ENCODE assay signal across 8 mouse cellular contexts in the genomic region with DNA sequence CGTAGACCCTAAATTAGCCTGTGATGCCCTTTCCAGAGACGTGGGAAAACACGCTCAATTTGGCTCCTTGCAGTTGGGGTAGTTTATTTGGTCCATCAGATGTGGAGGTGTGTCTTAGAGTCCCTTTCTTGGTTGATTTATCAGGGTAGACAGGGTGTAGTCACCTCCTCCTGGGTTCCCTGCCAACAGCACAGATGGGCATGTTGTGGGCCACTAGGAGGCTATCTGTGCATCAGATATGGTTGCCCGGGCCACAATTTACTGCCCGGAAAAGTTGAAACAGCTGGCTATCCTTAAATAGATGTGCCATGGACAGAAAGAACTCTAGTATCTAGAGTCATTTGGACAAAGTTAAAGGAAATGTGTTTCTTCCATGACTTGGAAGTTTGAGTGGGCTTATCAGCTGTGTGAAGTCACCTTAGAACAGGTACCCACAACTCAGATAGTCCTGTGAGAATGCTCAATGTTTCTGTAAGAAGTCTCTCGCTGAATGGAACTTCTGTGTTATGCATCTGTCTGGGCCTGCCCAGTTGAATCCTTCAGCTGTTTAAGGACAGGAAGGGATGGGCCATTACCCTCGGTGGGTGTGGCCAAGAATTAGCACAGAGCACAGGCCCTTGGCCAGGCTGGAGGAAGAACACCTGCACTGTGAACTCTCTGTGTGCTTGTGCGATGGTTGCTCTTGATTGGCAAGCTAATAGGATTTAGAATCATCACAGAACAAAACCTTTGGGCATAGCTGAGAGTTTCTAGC. TPM values are rescaled to one million over a fixed set of nuclear protein-coding genes. Genes with fewer than 3 reads are reported as not detected.
DNase-seq lines count a peak whose midpoint lies in the region; ATAC-seq and TF ChIP-seq lines count a peak whose summit lies in the region.

No protein-coding gene starts in this region.

- WGBS in neural tube, embryonic 13.5 days, result 68% methylated on average over 8 of the region's 8 CpGs
- 75% methylated on average over 8 of the region's 8 CpGs for WGBS in heart, postnatal 0 days
- 64% methylated on average over 8 of the region's 8 CpGs for WGBS in stomach, embryonic 16.5 days
- 79% methylated on average over 8 of the region's 8 CpGs for WGBS in forebrain, embryonic 15.5 days

- peak overlapping the region; percentile 99; the same call in 1 of the 2 replicates for H3K4me2 ChIP-seq in neural tube, embryonic 13.5 days
- peak overlapping the region; percentile 100; the same call in 1 of the 2 replicates for H3K4me2 ChIP-seq in heart, postnatal 0 days (ENCODE audit: low read depth, low read length)
- H3K4me2 ChIP-seq in stomach, embryonic 16.5 days (ENCODE audit: low read depth, low read length), result peak overlapping the region; percentile 87
- no peak overlapping the region for H3K4me2 ChIP-seq in forebrain, embryonic 15.5 days (replicated peaks)

- no peak for TF ChIP-seq CTCF in heart, postnatal 0 days (IDR thresholded peaks at IDR 0.05; ENCODE audit: low read depth)
- TF ChIP-seq CTCF in left cerebral cortex, adult 2 months (IDR thresholded peaks at IDR 0.05), result no peak

- no peak overlapping the region for H3K9ac ChIP-seq in neural tube, embryonic 13.5 days
- H3K9ac ChIP-seq in heart, postnatal 0 days (replicated peaks; ENCODE audit: low read depth, low read length), result no peak overlapping the region
- no peak overlapping the region for H3K9ac ChIP-seq in stomach, embryonic 16.5 days (ENCODE audit: low read length)
- H3K9ac ChIP-seq in forebrain, embryonic 15.5 days (replicated peaks), result no peak overlapping the region

- peaks cover 24% of the 10 kb centered on the region for H3K4me1 ChIP-seq in neural tube, embryonic 13.5 days (replicated peaks)
- peaks cover 13% of the 10 kb centered on the region for H3K4me1 ChIP-seq in heart, postnatal 0 days (ENCODE audit: control insufficient read depth, insufficient read depth)
- H3K4me1 ChIP-seq in stomach, embryonic 16.5 days (ENCODE audit: control insufficient read depth, insufficient read depth, low read length), result peaks cover 16% of the 10 kb centered on the region; the same call in 1 of the 2 replicates
- H3K4me1 ChIP-seq in forebrain, embryonic 15.5 days, result peaks cover 15% of the 10 kb centered on the region

- no peak for ATAC-seq in neural tube, embryonic 13.5 days (ENCODE audit: low read depth)
- no peak for ATAC-seq in heart, postnatal 0 days (ENCODE audit: insufficient read depth, low read depth)
- 0 out of 2 replicates have a peak, but pooled peaks have one; percentile 23 for ATAC-seq in stomach, embryonic 16.5 days (ENCODE audit: insufficient read depth, low FRiP score)
- ATAC-seq in forebrain, embryonic 15.5 days (replicated peaks), result no peak

- TF ChIP-seq EP300 in heart, postnatal 0 days (IDR thresholded peaks at IDR 0.05; ENCODE audit: low read depth), result no peak

- no peak overlapping the region; the same call in 1 of the 2 replicates for H3K4me3 ChIP-seq in neural tube, embryonic 13.5 days
- no peak overlapping the region for H3K4me3 ChIP-seq in heart, postnatal 0 days (ENCODE audit: low read depth, low read length)
- H3K4me3 ChIP-seq in stomach, embryonic 16.5 days (replicated peaks; ENCODE audit: low read length), result peak overlapping the region; percentile 76
- no peak overlapping the region for H3K4me3 ChIP-seq in left cerebral cortex, adult 2 months
- H3K4me3 ChIP-seq in forebrain, embryonic 15.5 days, result no peak overlapping the region

- peaks cover 15% of the 10 kb centered on the region for H3K27me3 ChIP-seq in neural tube, embryonic 13.5 days
- no peaks in the 10 kb centered on the region for H3K27me3 ChIP-seq in heart, postnatal 0 days (ENCODE audit: control insufficient read depth, insufficient read depth, low read length)
- H3K27me3 ChIP-seq in stomach, embryonic 16.5 days (ENCODE audit: control insufficient read depth, insufficient read depth, low read length), result no peaks in the 10 kb centered on the region
- no peaks in the 10 kb centered on the region; the same call in 1 of the 2 replicates for H3K27me3 ChIP-seq in forebrain, embryonic 15.5 days

- H3K36me3 ChIP-seq in neural tube, embryonic 13.5 days, result no peaks in the 10 kb centered on the region
- H3K36me3 ChIP-seq in heart, postnatal 0 days (replicated peaks; ENCODE audit: control insufficient read depth, insufficient read depth, low read length), result no peaks in the 10 kb centered on the region
- H3K36me3 ChIP-seq in stomach, embryonic 16.5 days (ENCODE audit: control insufficient read depth, insufficient read depth, low read length), result no peaks in the 10 kb centered on the region
- H3K36me3 ChIP-seq in forebrain, embryonic 15.5 days, result no peaks in the 10 kb centered on the region

- DNase-seq in neural tube, embryonic 10.5 days (ENCODE audit: extremely low spot score, low spot score), result no peak
- DNase-seq in cerebellum, postnatal 14 days, result peak; percentile 72 to 74
- DNase-seq in heart, postnatal 0 days (ENCODE audit: low spot score), result no peak
- peak; percentile 70 to 83 for DNase-seq in lung, adult 18-20 months
- DNase-seq in left cerebral cortex, adult 2 months (ENCODE audit: extremely low spot score in 1 of 2, low spot score in 2 of 2), result no peak

- intact Hi-C loops in left cerebral cortex, adult 2 months (cut with DNase I), result loop anchor here (5.0 to 10.0 kb wide), 2 partner anchors 155 to 183 kb away; no protein-coding TSS in a partner anchor

- H3K27ac ChIP-seq in neural tube, embryonic 13.5 days (replicated peaks), result no peak overlapping the region
- H3K27ac ChIP-seq in heart, postnatal 0 days (ENCODE audit: low read depth), result no peak overlapping the region
- H3K27ac ChIP-seq in stomach, embryonic 16.5 days (ENCODE audit: low read length), result peak overlapping the region; percentile 31; the same call in 1 of the 2 replicates
- H3K27ac ChIP-seq in left cerebral cortex, adult 2 months, result no peak overlapping the region
- H3K27ac ChIP-seq in forebrain, embryonic 15.5 days (replicated peaks), result no peak overlapping the region

- no peaks in the 10 kb centered on the region for H3K9me3 ChIP-seq in neural tube, embryonic 13.5 days
- H3K9me3 ChIP-seq in heart, postnatal 0 days (replicated peaks; ENCODE audit: control insufficient read depth, low read length), result no peaks in the 10 kb centered on the region
- H3K9me3 ChIP-seq in stomach, embryonic 16.5 days (replicated peaks; ENCODE audit: control insufficient read depth, low read length), result no peaks in the 10 kb centered on the region
- no peaks in the 10 kb centered on the region for H3K9me3 ChIP-seq in forebrain, embryonic 15.5 days

RNA-seq across cellular contexts. Expression of a gene that starts 2.3 kb away (rescaled TPM):
- 7.9 and 8.2 TPM in 2 replicates for polyA plus RNA-seq in neural tube, embryonic 13.5 days (2015; fragmentation: Nextera tagmentation; extraction: Ambion mirVana)
- total RNA-seq in heart, postnatal 0 days (2014; rRNA removed; ENCODE audit: low replicate concordance), result 7.0 and 8.1 TPM in 2 replicates
- 5.0 and 6.6 TPM in 2 replicates for polyA plus RNA-seq in heart, postnatal 0 days (2015; fragmentation: Nextera tagmentation; extraction: Ambion mirVana)
- polyA plus RNA-seq in stomach, embryonic 16.5 days (2015; fragmentation: Nextera tagmentation; extraction: Ambion mirVana), result 34.3 and 37.1 TPM in 2 replicates
- total RNA-seq in left cerebral cortex, adult 2 months (2021), result 10 to 100 TPM; 14.1 to 14.7 TPM
- 5.1 and 5.9 TPM in 2 replicates for polyA plus RNA-seq in forebrain, embryonic 15.5 days (2015; fragmentation: Nextera tagmentation; extraction: Ambion mirVana)

Comparison
In these comparisons a context has a peak if more than half of its experiments do, and no peak if none do; other contexts are left out.
1. DNase-seq: peak in cerebellum, postnatal 14 days (2 of 2) and lung, adult 18-20 months (2 of 2); none in neural tube, embryonic 10.5 days (single experiment), heart, postnatal 0 days (single experiment) and left cerebral cortex, adult 2 months (0 of 2).